Mouse (Mus musculus): Measurements from ENCODE around the gene Scfd2.

Scfd2 gene

DNA sequence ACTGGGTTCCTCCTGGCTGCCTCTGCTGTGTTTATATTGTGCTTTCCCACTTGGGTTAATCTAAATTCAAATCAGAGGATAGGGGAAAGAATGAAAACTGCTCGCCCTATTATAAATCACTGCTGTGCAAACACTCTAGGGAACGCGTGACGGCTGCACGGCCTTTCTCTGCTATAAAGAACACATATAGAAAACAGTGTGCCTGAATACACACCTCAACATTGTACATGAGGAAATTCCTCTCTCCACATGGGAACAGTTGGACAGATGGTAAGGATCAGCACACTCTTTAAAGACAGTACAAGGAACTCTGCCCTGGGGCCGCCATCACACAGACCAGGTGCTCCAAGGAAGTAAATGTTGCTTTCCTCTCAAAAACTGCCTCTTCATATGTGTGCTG is 166.2 kb downstream of the Scfd2 start:
- DNase-seq (ENCODE audit: low spot score in 2 of 2): no peak

DNA sequence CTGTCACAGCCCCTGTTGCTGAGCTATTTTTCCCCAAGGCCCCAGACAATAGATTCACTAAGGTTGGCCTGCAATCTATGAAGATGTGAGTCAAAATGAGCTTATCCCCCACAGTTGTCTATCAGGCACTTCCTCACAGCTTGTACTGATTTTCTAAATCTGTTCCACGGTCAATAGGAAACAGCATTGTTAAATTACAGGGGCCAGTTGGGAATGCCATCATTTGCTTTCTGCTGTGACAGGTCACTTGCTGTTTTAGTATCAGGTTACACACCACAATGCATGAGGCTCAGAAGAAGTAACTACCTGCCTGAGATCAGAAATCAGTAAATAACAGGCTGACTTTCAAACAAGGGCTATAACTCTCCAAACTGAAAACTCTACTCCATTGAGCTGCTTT is 168.3 kb downstream of the Scfd2 start:
- no peak for DNase-seq (ENCODE audit: low spot score in 2 of 2)

GRCm38 (mm10) chr5:74361531-74361930 is 170.0 kb downstream of the Scfd2 start:
- DNase-seq (ENCODE audit: low spot score in 2 of 2): no peak

GRCm38 (mm10) chr5:74358033-74358432 is 173.5 kb downstream of the Scfd2 start:
- no peak for DNase-seq (ENCODE audit: low spot score in 2 of 2)

DNA sequence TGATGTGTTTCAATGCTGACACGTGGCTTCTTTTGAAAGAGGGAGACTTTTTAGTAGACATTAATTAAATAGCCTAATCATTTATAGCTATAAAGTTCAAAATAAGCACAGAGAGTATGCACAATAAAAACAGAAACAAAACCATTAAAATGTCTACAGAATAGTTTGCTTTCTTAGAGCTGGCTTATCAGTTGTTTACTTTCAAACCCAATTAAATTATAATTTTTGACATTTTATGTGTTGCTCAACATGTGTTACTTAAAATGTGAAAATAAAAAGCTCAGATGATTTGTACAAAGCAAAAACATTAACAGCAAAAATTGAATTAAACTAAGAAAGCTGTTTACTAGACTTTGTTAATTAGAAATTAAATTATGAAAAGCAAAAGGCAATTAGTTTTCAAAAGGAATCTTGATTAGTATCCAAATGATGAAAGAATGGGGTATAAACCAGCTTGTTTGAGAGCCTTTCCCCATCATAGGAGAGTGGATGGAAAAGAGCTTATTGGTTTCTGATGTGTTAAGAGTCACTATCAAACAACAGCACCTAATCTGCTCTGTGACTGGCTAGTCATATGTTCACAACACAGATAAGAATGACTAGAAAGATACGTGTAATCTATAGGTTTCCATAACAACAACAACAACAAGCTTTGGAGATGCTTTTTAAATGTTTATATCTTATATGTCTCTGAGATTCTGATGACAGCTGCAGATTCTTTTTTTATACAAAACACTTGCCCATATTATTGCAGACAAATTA is 176.0 kb downstream of the Scfd2 start:
- DNase-seq (ENCODE audit: low spot score in 2 of 2): no peak

DNA sequence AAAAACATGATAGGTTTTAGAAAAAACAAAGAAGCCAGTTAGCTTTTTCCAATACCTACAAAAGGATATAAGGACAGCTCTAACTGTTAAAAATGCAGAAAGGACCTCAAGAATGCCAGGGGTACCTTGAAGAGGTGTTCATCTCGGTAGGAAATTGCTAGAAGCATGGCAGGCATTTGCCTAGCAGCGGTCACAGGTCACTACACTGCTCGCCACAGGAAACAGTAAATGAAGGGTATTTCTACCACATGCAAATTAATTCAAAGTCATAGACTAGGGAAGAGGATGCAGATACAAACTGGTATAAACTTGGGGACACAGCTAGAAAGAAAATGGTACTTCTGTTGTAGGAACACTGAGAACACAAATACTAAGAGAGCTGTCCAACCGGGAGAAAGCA is 180.7 kb downstream of the Scfd2 start:
- DNase-seq (ENCODE audit: low spot score in 2 of 2): no peak

DNA sequence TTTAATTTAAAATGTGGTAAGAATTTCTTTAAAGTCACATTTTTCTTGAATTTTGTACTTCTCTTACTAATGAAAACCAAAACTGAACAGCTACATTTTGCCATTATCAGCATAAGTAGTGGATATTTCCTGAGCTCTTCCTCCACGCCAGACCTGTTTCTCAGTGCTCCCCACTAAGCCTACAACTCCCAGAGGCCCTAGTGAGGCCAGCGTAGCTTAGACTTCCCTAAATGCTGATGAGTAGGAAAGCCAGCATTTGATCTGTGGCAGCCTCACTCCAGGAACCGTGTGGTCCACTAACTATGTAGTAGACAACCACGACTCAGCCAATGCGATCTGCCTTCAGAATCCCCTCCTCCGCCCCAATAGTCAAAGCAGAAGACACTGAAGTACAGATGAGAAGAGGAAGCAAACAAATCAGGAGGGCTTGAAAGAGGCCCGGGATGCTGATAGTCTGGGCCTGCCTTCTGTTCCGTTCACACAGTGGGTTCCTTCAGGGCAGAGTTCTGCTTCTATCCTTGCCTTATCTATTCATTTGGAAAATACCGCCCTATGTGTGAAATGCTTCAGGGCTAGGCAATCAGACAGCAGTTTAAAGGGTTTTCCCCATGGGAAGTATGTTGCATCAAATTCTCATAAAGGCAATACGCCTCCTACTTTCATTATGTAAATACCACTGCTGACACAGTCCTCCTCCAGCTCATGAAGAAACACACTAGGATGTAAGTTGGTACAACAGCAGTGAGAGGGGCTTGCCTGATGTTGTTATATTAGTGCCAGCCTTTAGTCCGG is 183.3 kb downstream of the Scfd2 start:
- DNase-seq (ENCODE audit: low spot score in 2 of 2): no peak

DNA sequence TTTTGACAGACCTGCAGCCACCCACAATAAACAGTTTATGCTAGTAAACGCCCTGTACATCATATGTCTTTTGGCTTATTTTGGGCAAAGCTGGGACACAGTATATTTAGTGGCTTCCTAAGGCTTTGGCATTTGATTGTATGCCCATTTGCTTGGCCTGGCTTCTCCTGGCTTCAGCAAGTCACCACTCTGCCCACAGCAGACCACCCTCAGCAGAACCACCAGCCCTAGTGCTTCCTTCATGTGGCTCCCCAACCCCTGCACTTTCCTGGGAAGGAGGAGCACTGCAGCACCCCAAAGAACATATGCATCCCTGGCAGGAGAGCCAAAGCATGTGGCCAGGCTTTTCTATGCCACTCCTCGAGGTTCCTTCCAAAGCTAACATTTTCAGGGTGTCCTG is 188.5 kb downstream of the Scfd2 start:
- no peak for DNase-seq (ENCODE audit: low spot score in 2 of 2)

GRCm38 (mm10) chr5:74342557-74342956 is 189.0 kb downstream of the Scfd2 start:
- DNase-seq (ENCODE audit: low spot score in 2 of 2): no peak

DNA sequence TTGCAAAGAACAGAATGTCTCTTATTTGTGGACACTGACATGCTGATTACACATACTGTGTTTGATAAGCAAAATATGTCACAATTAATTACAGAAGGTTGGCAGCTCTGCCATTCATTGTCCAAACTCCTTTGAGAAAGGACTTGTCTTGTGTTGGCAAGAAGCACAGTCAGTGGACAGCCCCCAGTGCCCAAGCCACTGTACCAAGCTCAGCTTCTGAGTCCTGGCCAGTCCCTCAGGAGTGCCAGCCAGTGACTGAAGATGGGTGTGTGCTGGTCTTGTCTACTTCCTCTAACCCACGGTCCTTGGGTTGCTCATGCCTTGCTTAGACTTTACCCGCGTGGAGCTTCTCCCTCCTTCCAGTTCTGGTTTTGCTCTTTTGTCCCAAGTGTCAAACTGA is 194.1 kb downstream of the Scfd2 start:
- DNase-seq (ENCODE audit: low spot score in 2 of 2): no peak

- DNase-seq (ENCODE audit: low spot score in 2 of 2): no peak
Measured at GRCm38 (mm10) chr5:74336780-74337179, 194.8 kb downstream of the Scfd2 start.

DNA sequence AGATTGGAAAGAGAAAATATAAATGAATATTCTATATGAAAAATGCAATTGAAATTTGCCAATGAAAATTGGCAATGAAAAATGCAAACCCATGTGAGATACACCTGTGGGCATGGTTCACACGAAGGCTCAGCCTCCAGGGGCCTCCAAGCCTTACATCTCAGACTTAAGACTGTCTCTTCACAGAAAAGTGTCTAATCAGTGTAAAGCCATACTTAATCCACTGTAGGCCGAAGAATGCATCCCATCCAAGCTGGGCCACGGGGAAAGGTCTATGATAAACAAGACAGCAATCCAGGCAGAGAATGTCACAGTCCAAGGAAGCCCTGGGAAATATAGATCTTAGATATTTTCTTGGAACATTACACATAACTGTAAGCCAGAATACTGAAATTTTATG is 198.3 kb downstream of the Scfd2 start:
- no peak for DNase-seq (ENCODE audit: low spot score in 2 of 2)

DNA sequence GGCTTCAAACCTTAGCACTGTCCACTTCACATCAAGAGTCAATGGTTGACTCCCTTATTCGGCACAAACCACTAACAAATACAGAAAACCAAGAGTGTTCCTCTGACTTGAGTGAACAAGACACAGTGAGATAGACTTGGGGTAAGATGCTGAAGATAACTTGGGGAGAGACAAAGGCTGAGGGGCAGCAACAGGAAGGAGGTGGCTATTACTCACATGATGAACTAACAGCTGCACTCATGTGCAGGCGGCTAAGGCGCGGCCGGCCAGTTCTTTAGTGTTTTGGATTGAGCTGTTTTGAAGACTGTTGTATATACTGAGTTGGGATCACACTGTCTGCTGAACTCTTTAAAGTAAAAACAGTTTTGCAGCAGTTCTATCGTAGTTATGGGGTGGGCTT is 205.3 kb downstream of the Scfd2 start:
- no peak for DNase-seq (ENCODE audit: low spot score in 2 of 2)

DNA sequence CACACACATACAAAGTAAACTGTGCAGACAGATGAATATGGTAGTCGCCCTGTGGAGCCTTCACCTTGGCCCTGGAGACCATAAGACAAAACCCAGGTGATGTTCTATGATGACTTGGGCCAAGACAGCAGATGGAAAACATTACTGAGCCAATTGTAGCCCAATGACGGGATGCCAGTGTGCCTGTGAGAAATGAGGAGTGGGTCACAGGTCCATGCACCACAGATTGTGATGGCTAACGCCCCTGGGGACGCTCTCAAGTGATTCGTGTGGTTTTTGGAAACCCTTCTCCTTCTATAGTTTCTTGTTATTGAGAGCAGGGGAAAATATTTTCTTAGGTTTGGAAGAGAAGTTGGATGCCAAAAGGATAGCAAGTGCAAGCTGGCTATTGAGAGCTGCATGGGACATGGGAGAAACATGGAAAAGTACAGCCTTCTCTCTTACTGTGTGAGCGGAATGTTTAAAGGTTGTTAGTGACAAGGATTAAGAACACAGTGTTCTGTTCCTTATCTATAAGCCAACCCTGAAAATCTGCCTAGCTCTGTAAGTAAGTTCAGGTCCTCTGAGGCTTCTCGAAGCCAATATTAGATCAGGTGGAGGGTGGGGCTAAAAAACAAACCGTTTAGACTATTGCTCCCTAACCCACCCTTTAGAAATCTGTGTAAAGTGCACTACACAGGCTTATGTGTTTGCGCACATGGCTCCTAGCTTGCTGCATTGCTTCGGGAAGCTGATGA is 210.4 kb downstream of the Scfd2 start:
- DNase-seq (ENCODE audit: low spot score in 2 of 2): no peak

DNA sequence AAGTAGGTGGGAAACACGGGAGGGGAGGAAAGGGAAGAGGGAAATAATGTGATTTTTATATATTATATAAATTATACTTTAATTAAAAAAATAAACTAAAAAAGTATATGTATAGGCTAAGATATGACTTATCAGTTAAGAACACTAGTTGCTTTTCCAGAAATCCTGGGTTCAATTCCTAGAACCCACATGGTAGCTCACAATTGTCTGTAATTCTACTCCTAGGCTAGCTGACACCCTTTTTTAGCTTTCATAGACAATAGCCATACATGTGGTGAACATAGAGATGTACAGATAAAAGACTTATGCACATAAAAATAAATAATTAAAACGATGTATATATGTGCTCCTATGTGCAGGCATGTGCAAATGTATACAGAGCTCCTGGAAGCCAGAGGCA is 212.0 kb downstream of the Scfd2 start:
- no peak for DNase-seq (ENCODE audit: low spot score in 2 of 2)

DNA sequence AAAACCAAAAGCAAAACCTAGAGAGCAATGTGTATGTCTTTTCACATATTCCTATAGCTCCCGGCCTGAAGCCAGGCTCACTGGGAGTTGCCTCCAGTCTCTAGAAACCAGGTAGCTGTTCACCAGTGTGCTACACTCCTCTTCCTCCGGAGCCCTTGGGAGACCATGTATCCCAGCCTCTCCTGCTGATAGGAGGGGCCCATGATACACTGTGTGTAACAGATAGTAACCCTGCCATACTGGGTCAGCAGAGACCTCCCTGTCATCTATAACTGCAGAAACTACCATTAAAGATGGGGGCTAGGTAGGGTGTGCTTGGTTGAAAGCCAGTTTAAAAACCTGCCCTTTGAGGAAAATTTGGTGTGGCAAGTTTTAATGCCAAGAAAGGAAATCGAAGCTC is 214.4 kb downstream of the Scfd2 start:
- no peak for DNase-seq (ENCODE audit: low spot score in 2 of 2)

DNA sequence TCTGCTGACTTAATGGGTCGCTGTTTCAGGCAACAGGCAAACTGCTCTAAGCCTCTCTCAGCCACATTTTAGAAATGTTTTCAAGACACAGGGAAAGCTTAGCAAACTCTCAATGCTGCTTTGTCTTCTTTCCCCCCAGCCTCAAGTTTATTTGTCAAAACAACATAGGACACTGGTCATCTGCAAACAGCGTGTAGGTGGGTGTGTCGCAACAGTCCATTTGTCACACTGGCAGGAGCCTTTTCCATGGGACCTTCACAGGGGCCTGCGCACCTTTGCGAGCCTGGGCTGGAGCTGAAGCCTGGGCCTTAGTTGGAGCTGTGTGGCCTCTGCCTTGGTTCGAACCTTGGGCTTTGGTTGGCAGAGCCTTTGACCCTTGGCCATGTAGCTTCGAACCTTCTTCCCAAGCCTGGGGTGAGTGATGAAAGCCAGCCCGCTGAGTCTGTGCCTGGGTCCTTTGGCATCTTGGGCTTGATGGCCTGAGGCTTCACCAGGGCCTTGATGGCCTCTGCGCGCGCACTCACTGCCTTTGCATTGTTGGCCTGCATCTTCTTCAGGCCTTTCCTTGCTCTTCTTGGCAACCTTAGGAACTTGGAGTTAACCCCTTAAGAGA is 215.1 kb downstream of the Scfd2 start:
- no peak for DNase-seq (ENCODE audit: low spot score in 2 of 2)

GRCm38 (mm10) chr5:74315471-74316245 is 215.9 kb downstream of the Scfd2 start:
- DNase-seq (ENCODE audit: low spot score in 2 of 2): no peak

DNA sequence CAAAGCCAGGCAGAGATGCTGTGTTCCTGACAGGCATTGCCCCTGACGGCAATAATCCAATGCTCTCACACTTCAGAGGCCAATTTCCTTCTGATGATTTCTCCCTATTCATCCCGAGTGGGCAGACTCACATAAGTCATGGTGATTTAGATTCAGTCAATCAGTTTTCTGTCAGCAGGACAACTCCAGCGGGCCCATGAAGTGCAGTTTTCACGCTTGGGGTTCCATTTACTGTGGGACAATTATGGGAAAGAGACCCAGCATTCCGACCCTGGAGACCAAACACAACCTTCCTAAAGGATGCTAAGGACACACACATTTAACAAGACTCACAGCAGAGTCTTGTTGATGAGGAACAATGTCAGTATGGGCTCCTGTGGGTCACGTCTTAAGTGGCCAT is 217.1 kb downstream of the Scfd2 start:
- DNase-seq (ENCODE audit: low spot score in 2 of 2): no peak

DNA sequence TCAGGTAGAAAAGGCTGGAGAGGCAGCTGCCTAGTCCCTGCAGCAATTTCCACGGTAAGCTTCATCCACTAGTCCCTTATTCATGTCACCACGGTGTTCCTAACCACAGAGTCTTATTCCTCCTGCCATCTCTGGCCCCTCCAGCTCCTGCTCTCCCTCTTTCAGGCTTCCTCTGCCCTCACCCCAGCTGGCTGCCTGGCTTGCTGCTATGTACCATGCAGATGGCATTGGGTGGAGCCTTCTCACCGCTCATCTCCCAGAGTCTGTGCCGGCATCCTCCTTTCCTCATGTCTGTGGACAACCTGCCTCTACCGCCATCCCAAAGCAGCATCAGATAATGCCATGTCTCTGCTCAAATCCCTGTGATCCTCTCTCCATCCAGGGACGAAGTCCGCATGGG is 218.0 kb downstream of the Scfd2 start:
- DNase-seq (ENCODE audit: low spot score in 2 of 2): no peak

DNA sequence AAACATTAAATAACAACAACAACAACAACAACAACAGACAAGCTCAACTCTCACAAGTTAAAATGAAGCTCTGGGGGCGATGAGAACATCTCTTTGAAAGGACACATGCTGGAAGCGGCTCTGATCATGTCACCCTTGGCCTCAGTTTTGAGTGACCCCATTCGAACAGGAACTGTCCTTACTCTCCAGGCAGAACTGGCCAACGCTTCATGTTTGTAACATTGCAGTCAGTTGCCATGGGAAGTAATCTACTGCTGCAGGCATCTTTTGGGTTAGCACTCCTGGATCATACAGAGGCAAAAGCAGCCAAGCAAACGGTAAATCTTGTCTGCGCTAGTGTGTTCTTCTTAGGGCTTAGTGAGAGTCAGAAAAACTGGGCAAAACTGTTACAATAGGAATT is 219.7 kb downstream of the Scfd2 start:
- DNase-seq (ENCODE audit: low spot score in 2 of 2): no peak

Measured in thymus, postnatal 10 days (tissue).